Mouse (Mus musculus) hindbrain, embryonic 13.5 days (tissue): ENCODE results near the gene Acsl6. TPM values are rescaled to one million over a fixed set of nuclear protein-coding genes. Genes with fewer than 3 reads are reported as not detected.

Source experiments
- ATAC-seq: fragments of 200-750 bp; cut with Nextera tagmentation; 2 replicates; pipeline ENCODE4 v1.8.0; 2017; ENCODE audit warnings: moderate TSS enrichment; ENCODE audit not compliant: low FRiP score
- H3K27ac ChIP-seq: fragments of 300-500 bp; sonication (generic); 2 replicates; pipeline ENCODE4 v1.5.1; 2015; ENCODE audit warnings: inconsistent platforms, mild to moderate bottlenecking, moderate library complexity
- H3K27me3 ChIP-seq: fragments of 300-500 bp; sonication (generic); 2 replicates; pipeline ENCODE4 v1.6.1; 2015; ENCODE audit warnings: mild to moderate bottlenecking, inconsistent platforms
- H3K36me3 ChIP-seq: fragments of 300-500 bp; sonication (generic); 2 replicates; pipeline ENCODE4 v1.6.1; 2015; ENCODE audit warnings: mild to moderate bottlenecking, inconsistent platforms
- H3K4me1 ChIP-seq: fragments of 300-500 bp; sonication (generic); replicated peaks from 2 replicates; pipeline ENCODE4 v1.6.1; 2015; ENCODE audit warnings: inconsistent platforms
- H3K4me2 ChIP-seq: fragments of 300-500 bp; sonication (generic); 2 replicates; pipeline ENCODE4 v1.6.1; 2015; ENCODE audit warnings: inconsistent platforms, mild to moderate bottlenecking, moderate library complexity
- H3K4me3 ChIP-seq: fragments of 300-500 bp; sonication (generic); 2 replicates; pipeline ENCODE4 v1.5.1; 2015; ENCODE audit warnings: mild to moderate bottlenecking, inconsistent platforms
- H3K9ac ChIP-seq: fragments of 300-500 bp; sonication (generic); 2 replicates; pipeline ENCODE4 v1.6.1; 2015; ENCODE audit warnings: mild to moderate bottlenecking, inconsistent platforms
- H3K9me3 ChIP-seq: fragments of 300-500 bp; sonication (generic); 2 replicates; pipeline ENCODE4 v1.6.1; 2016; ENCODE audit warnings: inconsistent platforms
- WGBS: fragments of 180-500 bp; shearing (Covaris S2); methylation state at CpG from one replicate; pipeline ENCODE4 v1.1.7; 2015; 5-methylcytosine and 5-hydroxymethylcytosine counted together
- polyA plus RNA-seq: library from polyadenylated mRNA; unstranded; fragments of >200 nt; fragmentation: Nextera tagmentation; extraction: Ambion mirVana; gene quantifications from 2 replicates; pipeline ENCODE4 v1.2.1, GENCODE M21; 2015

Acsl6 gene
- polyA plus RNA-seq, 1 experiment from 2014 or later, result 40.4 TPM

DNA sequence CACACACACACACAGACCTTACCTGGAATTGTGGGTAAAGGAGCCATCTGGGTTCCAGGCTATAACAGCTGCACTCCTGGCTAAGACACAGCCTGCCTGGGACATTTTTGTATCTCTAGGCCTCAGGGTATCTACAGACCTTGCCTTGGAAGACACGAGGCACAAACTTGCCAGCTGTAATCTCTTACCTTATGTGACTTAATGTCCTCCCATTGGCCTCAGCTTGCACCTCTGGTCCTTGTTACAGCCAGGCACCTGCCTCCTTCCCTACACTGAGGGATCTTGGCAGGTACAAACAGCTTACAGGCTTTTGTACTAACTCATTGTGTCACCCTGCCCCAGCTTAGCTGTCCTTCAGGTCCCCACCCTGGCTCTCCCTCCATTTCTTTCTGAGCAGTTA, 9.0 kb downstream of the Acsl6 start:
- H3K9me3 ChIP-seq, result no peaks in the 10 kb centered on the region
- no peaks in the 10 kb centered on the region for H3K36me3 ChIP-seq
- peaks cover 56% of the 10 kb centered on the region for H3K4me1 ChIP-seq
- H3K9ac ChIP-seq, result peak overlapping the region; percentile 29; the same call in 1 of the 2 replicates
- no peak overlapping the region for H3K4me2 ChIP-seq
- H3K27me3 ChIP-seq, result no peaks in the 10 kb centered on the region
- 30% methylated on average over 1 of the region's 1 CpGs for WGBS
- H3K27ac ChIP-seq, result peak overlapping the region; percentile 70
- no peak overlapping the region for H3K4me3 ChIP-seq
- 0 out of 2 replicates have a peak, but pooled peaks have one; percentile 40 for ATAC-seq

DNA sequence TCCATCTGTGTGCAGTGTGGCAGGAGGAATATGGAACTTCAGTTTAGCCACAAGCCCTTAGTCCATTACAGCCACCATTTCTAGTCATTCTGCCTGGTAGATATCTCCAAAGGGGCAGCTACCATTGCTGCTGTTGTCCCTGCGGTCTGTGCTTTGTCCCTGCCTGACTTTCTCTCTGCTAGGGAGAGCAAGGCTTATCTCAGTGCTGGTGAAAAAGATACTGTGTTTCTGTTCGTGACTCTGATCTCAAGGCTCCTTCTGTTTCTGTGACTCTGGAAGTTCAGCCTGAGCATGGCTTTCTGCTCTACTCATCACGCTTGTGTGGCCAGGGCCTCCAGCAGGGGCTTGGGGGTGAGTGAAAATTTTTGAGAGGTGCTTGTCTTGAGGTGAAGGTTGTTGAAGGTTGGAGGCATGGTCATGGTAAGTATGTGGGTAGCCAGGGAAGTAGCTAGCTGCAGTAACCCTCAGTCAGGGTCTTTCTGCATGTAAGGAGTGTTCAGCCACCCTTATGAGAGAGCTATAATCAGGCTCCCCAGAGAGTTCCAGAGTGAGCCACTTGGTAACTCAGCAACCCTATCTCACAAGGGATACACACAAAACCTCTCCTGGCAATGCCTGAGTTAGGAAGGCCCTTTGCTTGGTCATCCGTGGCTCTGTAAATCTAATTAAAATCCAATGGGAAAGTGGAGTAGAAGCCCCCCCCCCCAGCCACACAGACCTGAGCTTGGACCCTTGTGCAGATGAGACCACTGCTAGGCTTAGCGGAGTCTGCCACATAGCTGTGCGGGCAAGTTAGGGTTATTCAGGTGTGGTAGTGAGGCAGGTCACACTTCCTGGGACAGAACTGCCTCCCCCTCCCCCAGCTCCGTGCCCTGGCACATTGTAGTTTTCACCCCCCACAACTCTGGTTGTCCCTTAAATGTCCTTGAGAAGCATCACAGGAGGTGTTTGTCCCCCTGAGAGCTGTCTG, 10.1 kb downstream of the Acsl6 start:
- Histone ChIP-seq H3K36me3 (no peaks in the 10 kb centered on the region), H3K27ac (peak overlapping the region; percentile 70), H3K9me3 (no peaks in the 10 kb centered on the region), H3K4me1 (peaks cover 56% of the 10 kb centered on the region), H3K9ac (no peak overlapping the region), H3K4me3 (no peak overlapping the region), H3K4me2 (no peak overlapping the region), H3K27me3 (no peaks in the 10 kb centered on the region)
- no peak for ATAC-seq
- 71% methylated on average over 7 of the region's 7 CpGs for WGBS

DNA sequence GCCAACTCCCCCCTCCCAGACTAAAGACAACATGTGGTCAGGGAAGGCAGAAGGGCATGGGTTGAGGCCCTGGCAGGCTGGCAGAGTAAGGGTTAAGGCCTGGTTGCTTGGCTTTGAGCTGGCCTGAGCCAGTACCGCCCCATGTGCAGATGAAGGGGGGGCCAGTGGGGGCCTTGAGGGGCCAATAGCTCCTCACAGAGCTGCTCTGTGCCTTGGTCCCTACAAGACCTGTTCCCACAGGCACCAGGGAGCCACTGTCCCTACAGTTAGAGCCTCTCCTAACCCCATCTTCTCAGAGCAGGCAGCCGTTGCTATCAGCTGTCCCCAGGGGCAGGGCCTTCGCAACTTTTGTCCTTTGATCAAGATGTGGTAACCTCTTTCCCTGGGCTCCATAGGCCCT, 11.1 kb downstream of the Acsl6 start:
- H3K4me2 ChIP-seq, result no peak overlapping the region
- H3K4me1 ChIP-seq, result peaks cover 56% of the 10 kb centered on the region
- no peaks in the 10 kb centered on the region for H3K27me3 ChIP-seq
- H3K4me3 ChIP-seq, result no peak overlapping the region
- peaks cover 3% of the 10 kb centered on the region; the same call in 1 of the 2 replicates for H3K36me3 ChIP-seq
- H3K9ac ChIP-seq, result no peak overlapping the region
- ATAC-seq, result peak; percentile 54; the same call in 1 of the 2 replicates
- H3K9me3 ChIP-seq, result no peaks in the 10 kb centered on the region
- 9% methylated on average over 3 of the region's 3 CpGs for WGBS
- no peak overlapping the region for H3K27ac ChIP-seq

DNA sequence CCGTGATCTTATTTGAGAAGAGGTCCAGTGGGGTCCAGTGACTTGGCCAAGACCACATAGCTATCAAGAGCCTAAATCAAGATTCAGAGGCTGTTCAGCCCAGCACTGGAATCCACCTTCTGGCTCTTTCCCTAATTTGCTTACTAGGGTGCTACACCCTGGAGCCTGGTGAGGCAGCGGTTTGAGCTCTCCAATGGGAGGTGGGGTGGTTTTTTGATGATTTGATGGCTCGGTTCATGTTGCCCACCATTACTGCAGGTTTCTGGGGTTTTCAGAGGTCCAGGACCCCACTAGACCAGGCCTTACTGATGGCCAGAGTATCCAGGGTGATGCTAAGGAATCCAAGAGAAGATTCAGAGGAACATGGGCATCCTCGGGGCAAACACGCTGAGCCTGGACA, 11.7 kb downstream of the Acsl6 start:
- Histone ChIP-seq H3K4me1 (peaks cover 52% of the 10 kb centered on the region), H3K4me2 (no peak overlapping the region), H3K27ac (no peak overlapping the region), H3K36me3 (peaks cover 9% of the 10 kb centered on the region), H3K9ac (no peak overlapping the region), H3K9me3 (no peaks in the 10 kb centered on the region), H3K4me3 (no peak overlapping the region), H3K27me3 (no peaks in the 10 kb centered on the region)
- 85% methylated on average over 5 of the region's 5 CpGs for WGBS
- no peak for ATAC-seq

DNA sequence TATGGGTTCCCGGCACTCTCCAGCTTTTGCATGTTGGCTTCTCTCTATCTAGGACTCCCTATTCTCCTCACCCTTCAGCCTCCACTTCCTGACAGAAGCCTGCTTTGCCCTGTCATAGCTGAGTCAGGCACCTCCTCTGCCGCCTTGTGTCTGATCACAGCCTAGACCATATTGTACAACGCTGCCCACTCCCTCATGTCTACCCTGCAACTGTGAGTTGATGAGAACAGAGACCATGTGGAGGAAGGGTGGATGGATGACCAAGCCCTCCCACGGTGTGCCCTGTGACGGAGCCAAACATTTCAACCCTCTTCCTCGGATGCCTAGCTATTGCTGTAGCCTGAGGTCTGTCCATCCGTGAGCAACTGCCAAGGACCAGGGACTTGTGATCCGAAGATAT, 13.8 kb downstream of the Acsl6 start:
- Histone ChIP-seq H3K4me2 (no peak overlapping the region), H3K4me3 (no peak overlapping the region), H3K9me3 (no peaks in the 10 kb centered on the region), H3K9ac (no peak overlapping the region), H3K4me1 (peaks cover 36% of the 10 kb centered on the region), H3K36me3 (peaks cover 27% of the 10 kb centered on the region), H3K27ac (no peak overlapping the region), H3K27me3 (no peaks in the 10 kb centered on the region)
- no peak for ATAC-seq
- WGBS, result 90% methylated on average over 8 of the region's 8 CpGs

DNA sequence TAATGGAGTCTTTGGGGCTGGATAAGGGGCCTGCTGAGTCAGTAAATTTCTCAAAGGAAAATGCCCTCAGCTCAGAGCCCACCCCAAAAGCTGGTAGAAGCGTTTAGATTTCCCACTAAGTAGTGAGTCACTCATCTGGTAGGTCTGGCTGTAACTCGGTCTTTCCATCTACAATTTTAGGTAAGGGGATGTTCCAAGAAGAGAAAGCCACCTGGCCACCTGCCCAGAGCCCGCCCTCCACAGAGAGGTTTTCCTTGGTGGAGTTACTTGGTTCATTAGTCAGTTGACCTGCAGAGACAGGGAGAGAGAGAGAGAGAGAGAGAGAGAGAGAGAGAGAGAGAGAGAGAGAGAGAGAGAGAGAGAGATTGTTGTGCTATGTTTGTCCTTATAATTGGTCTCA, 14.2 kb downstream of the Acsl6 start:
- peaks cover 31% of the 10 kb centered on the region for H3K36me3 ChIP-seq
- ATAC-seq, result no peak
- H3K9me3 ChIP-seq, result no peaks in the 10 kb centered on the region
- H3K4me1 ChIP-seq, result peaks cover 32% of the 10 kb centered on the region
- 87% methylated on average over 3 of the region's 3 CpGs for WGBS
- no peak overlapping the region for H3K27ac ChIP-seq
- no peak overlapping the region for H3K4me2 ChIP-seq
- no peaks in the 10 kb centered on the region for H3K27me3 ChIP-seq
- no peak overlapping the region for H3K4me3 ChIP-seq
- H3K9ac ChIP-seq, result no peak overlapping the region

DNA sequence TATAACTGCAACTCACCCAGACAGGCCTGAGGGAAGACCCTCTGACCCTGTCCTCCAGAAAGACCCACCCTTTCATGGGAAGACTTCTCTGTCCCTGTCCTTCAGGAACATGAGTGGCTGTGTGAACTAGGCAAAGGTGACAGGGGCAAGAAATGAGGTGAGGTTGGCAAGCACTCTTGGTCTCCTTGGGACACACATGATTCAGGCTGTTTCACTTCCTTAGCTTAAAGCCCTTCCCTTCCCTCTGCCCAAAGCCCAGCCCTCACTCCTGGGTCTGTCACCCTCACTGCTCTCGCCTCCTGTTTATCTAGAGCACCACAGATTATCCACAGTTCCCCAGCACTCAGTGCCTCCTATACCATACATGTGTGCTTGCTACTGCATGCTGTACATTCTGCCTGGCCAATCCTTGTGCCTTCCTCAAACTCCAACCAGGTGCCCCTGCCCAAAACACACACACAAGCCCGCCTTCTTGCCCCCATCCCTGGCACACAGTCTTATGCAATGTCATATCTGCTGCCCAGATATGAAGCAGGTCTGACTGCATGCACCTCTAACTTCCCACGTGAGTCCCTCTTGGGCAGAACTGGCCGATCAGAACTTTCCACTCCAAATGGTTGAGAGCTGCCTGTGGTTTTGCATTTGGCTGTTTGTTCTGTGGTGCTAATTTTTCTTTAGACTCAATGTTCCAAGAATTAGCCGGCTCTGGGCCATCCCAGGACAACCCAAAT, 18.4 kb downstream of the Acsl6 start:
- H3K36me3 ChIP-seq, result peaks cover 63% of the 10 kb centered on the region
- 89% methylated on average over 5 of the region's 5 CpGs for WGBS
- ATAC-seq, result no peak

DNA sequence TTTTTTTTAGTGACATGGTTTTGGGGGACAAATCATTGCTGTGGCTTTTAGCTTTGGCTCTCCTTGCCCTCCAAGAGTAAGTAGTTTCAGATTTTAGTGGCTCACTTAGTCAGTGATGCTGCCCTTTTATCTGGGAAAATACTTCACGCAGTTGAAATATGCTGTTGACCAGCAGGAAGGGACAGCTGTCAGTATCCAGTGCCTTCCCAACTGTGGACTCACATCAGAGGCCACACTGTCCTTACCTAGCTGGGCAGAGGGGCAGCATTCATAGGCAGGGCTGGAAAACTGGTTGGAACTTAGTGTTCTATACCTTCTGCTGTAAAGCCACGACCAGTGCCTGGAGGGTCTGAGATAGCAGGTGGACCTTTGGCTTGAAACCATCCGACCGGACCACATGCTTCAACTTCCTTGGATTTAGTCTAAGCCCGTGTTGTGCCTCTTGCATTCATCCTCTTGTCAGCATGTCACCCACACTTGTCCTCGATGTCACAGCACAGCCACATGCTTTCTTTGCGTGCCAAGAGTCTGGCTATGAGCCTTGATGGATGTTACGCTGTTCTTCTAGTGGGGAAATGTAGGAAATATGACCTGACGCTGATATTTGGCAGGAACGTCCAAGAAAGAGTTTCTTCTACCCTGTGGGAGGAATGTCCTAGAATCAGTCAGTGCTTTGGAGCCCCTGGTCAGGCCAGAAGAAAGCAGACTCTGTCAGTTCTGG, 28.0 kb downstream of the Acsl6 start:
- Histone ChIP-seq H3K36me3 (peaks cover 97% of the 10 kb centered on the region), H3K4me3 (no peak overlapping the region), H3K4me2 (no peak overlapping the region), H3K9me3 (no peaks in the 10 kb centered on the region), H3K9ac (no peak overlapping the region), H3K27me3 (no peaks in the 10 kb centered on the region), H3K4me1 (no peaks in the 10 kb centered on the region; the same call in 1 of the 2 replicates), H3K27ac (no peak overlapping the region)
- WGBS, result 90% methylated on average over 10 of the region's 10 CpGs
- no peak for ATAC-seq

More for the DNA sequence above, 18.4 kb downstream of the Acsl6 start:
- Histone ChIP-seq H3K9ac (no peak overlapping the region), H3K27ac (no peak overlapping the region), H3K4me1 (0 out of 2 replicates have a peak, but pooled peaks cover 4% of the 10 kb centered on the region), H3K27me3 (no peaks in the 10 kb centered on the region), H3K4me2 (no peak overlapping the region), H3K4me3 (no peak overlapping the region), H3K9me3 (no peaks in the 10 kb centered on the region)

DNA sequence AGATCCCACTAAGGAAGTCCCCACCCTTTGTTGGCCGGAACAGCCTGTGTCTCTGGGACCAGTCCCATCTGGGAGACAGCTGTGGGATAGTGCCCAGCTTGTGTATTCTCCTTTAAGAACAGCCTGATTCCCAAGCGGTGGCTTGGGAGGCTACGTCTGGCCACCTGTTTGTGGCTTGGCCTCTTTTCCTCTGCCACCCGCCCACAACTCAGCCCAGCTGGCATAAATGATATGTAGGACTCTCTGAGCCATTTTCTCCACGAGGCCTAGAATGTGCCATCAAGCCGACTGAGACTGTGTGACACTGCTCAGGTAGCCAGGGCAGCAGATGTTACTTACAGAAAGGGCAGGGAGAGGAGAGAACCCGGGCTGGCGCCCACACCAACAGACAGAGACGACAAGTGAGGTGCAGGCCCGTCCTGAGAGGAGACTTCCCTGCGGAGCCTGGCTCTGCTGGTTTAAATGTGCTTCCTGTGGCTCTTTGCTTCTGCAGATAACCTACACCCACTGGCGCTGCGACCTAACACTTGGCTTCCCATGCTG, 32.6 kb downstream of the Acsl6 start:
- peaks cover 96% of the 10 kb centered on the region for H3K36me3 ChIP-seq
- no peak overlapping the region for H3K4me3 ChIP-seq
- H3K9ac ChIP-seq, result no peak overlapping the region
- H3K9me3 ChIP-seq, result no peaks in the 10 kb centered on the region
- H3K4me1 ChIP-seq, result no peaks in the 10 kb centered on the region; the same call in 1 of the 2 replicates
- H3K4me2 ChIP-seq, result no peak overlapping the region
- ATAC-seq, result no peak
- WGBS, result 53% methylated on average over 13 of the region's 13 CpGs
- no peaks in the 10 kb centered on the region for H3K27me3 ChIP-seq
- no peak overlapping the region for H3K27ac ChIP-seq

DNA sequence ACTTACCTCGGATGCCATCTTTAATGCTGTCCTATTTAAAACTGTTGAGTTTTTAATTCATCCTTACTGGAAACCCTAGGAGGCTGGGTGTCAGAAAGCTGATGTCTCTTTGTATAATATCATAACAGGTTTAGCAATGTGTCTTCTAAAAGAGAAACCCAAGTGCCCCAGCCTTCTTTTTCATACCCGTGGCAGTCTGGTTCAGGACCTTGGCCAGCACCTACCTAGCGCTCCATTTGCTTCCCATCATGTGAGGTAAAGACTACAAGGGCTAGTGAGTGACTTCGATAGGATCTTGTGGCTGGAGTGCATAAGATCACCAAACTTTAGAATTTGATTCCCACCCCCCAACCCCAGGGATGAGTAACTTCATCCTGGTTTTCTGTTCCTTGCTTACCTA, 40.1 kb downstream of the Acsl6 start:
- 65% methylated on average over 4 of the region's 4 CpGs for WGBS
- no peak overlapping the region for H3K9ac ChIP-seq
- H3K27me3 ChIP-seq, result no peaks in the 10 kb centered on the region
- no peak overlapping the region for H3K4me3 ChIP-seq
- H3K9me3 ChIP-seq, result no peaks in the 10 kb centered on the region
- H3K36me3 ChIP-seq, result peaks cover 71% of the 10 kb centered on the region
- H3K4me2 ChIP-seq, result no peak overlapping the region
- no peaks in the 10 kb centered on the region for H3K4me1 ChIP-seq
- H3K27ac ChIP-seq, result no peak overlapping the region
- no peak for ATAC-seq

DNA sequence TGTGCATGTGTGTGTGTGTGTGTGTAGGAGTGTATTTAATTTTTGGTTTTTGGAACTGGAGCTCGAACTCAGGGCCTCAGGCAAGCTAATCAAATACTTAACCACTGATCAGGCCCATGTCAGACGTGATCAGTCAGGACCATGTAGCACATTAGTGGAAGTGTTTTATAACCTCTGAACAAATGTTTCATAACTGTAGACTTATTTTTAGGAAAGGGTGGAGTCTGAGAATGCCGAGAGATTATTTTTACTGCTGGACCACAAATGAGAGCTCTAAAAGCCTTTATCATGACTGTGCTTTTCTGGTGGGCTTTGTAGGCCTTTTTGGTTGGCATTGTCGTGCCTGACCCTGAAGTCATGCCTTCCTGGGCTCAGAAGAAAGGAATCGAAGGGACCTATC, 48.1 kb downstream of the Acsl6 start:
- H3K36me3 ChIP-seq, result peaks cover 19% of the 10 kb centered on the region
- no peaks in the 10 kb centered on the region for H3K9me3 ChIP-seq

More for the DNA sequence above, 48.1 kb downstream of the Acsl6 start:
- H3K4me3 ChIP-seq, result no peak overlapping the region
- ATAC-seq, result no peak
- H3K9ac ChIP-seq, result no peak overlapping the region
- 56% methylated on average over 5 of the region's 5 CpGs for WGBS
- no peaks in the 10 kb centered on the region for H3K27me3 ChIP-seq
- peaks cover 28% of the 10 kb centered on the region for H3K4me1 ChIP-seq
- H3K4me2 ChIP-seq, result no peak overlapping the region
- no peak overlapping the region for H3K27ac ChIP-seq
